Mouse (Mus musculus) mesoderm, embryonic 11.5 days (tissue): ENCODE results near the gene Nudt12.

Source experiments
- DNase-seq: peaks from one replicate; pipeline ENCODE4 v3.0.0-alpha.2; 2012; ENCODE audit warnings: low read depth, low spot score

Nudt12 gene

DNA sequence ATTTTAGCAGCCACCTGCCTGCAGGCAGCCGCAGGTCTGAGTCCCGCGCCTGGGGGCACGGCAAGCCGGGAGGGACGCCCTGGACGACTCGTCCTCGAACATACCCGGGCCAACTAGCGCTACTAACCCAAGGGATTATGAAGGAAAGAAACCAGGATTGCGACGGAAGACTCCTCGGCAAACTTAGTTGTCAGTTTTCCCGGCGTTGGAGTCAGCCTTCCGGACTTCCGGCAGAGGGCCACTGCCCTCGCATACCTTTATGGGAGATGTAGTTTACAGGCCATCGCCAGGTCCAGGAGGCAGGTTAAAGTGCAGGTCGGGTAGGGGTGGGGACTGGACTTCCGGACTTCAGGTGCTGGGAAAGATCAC, at the start of gene Nudt12:
Gene Nudt12, minus strand, starts transcription at position 282 of the 369 bp plus-strand sequence.
- DNase-seq: peak; percentile 60

GRCm38 (mm10) chr17:59053306-59053705, 40.1 kb upstream of the Nudt12 start:
- no peak for DNase-seq

DNA sequence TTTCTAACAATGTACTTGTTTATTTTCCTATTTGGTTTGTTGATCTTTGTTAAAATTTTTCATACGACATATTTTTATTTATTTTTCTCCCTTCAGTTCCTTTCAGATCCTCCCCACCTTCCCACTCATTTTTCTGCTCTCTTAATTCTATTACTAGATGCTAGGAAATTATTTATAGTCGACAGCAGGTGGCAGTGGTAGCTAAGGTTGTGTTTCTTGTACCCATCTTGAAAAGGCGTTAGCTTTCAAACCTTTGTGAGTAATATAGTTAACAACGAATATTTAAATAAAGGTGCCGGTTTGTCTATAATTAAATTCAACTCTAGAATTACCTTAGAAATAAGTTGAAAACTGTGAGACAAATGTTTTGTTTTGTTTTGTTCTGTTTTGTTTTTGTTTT, 26.6 kb upstream of the Nudt12 start:
- DNase-seq: no peak

DNA sequence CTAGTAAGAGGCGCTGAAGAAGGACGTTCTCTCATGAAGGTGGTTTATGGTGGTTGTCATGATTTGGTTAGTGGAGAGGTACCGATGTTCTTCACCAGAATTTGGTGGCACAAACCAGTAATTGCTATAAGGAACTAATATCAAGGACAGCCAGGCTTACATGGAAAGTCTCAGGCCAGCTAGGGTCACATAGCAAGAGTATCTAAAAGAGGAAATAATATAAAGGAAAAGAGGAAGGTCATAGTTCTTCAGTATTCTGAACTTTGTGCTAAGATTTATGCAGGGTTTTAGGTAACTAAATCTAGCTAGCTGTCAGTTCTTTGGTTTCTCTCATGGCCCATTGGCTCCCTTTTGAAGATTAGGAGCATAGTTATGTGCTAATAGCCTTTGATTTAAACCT, 20.3 kb upstream of the Nudt12 start:
- DNase-seq: no peak

DNA sequence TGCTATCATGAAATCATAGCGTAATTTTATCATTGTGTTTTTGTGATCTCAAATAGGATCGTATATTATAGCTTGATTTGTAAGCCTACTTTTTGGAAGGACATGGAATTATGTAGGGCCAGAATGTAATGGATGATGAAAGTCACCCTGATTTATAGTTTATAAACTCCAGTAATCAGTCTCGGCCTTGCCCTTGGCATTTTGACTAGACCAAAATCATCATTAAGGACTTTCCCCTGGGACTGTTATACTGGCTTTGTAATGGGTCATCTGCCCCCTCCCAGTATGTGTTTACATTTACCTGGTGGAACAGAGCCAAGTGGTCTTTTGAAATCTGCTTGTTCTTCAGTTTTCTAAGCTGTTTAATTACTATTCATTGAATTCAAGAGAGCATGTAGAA, 13.2 kb upstream of the Nudt12 start:
- DNase-seq: no peak

DNA sequence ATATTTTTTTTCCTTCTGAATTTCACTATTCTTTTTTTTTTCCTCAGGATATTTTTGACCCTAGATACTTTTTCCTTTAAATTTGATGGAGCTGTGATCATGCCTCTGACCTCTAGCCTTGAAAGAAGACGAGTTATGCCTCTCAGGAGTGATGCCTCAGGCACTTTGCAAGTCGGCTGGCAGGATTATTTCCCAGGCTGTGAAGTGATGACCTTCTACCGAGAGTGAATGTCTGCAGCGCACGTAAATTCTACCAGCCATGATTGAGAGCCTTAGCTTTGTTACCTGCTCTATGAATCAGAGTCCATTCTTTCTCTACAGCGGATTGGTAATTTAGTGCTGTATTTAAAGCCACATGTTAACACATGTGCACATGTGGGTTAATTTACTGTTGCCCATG, 11.3 kb upstream of the Nudt12 start:
- DNase-seq: peak; percentile 51

DNA sequence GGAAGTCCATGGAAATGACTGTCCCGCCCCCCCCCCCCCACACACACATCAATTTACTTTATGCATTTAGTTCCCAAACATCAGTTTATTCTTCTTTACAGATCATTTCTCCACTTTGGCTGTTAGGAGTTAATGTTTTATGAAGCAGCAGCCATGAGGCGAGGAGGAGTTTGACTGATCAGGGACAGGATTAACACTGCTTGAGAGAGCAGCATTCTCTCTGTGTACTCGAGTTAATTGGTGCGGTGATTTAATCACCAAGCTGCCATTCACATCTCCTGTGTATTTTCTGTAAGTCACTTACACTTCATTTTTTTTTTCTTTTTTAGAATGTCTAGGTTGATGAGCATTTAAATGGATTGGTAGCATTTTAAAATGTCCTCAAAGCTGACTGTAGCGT, 10.8 kb upstream of the Nudt12 start:
- no peak for DNase-seq

DNA sequence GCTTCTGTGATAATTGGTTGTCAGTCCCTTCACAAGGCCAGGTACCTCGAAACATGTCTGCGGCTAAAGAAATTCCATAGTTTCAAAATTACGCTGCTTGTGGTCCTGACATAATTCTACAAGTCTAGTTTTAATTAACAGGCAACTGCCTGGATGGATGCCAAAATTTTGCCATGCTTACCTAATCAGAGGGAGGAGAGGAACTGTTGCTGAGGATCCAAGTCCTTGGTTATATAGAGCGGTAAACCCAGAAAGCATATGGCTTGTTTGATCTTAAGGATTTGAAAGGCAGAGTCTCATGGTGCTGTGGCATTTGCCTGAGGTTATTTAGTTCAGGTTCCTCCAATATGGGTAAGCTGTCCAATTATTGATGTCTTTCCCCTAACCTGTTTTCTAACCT, 5.5 kb upstream of the Nudt12 start:
- DNase-seq: no peak

GRCm38 (mm10) chr17:59012421-59013090, 616 bp downstream of the Nudt12 start:
- no peak for DNase-seq

- no peak for DNase-seq
Measured at GRCm38 (mm10) chr17:59011546-59012307, 1.4 kb downstream of the Nudt12 start.

GRCm38 (mm10) chr17:58991275-58991674, 21.9 kb downstream of the Nudt12 start, which contains the start of gene Pdzph1:
Pdzph1 (minus strand) TSS chr17:58991375.
- no peak for DNase-seq

DNA sequence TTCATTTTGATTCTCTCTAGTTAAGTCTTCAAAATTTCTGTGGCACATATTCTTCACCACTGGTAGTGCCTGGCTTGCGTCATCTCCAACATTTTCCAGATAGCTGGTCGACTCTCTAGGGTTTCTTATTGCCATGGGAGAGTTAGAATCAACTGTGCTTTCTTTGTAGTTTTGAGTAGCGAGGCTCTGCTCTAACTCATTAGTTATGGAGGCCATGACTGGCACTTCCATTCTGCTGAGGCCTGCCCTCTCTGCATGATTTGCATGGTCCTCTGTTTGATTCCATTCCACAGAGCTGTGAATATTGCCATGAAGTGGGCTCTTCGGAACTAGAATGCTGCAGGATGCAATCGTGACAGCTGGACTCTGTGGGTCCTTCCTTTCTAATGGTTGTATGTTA, 39.9 kb downstream of the Nudt12 start:
- DNase-seq: no peak

GRCm38 (mm10) chr17:58959905-58960304, 53.3 kb downstream of the Nudt12 start:
- peak; percentile 29 for DNase-seq

DNA sequence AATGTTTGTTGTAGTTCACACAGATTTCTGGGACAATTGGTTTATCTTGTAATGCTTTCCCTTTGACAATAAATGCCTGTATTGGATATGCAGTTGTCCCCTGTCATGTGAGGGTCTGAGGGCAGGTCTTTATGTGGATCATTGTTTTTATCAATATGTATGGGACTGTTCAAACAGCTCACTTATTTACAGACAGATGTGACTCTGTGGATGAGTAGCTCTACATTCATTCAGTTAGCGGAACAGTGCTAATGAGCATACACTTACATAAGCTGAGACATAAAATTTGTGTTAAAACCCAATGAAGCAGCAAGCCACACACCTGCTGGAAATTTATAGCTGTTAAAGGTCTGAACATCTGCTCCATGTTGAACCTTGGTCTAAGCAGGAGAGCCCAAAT, 56.1 kb downstream of the Nudt12 start:
- no peak for DNase-seq
